Mouse (Mus musculus): Measurements from ENCODE around the gene Mrpl33. TPM values are rescaled to one million over a fixed set of nuclear protein-coding genes. Genes with fewer than 3 reads are reported as not detected.

The Mrpl33 gene
- polyA plus RNA-seq, 2 experiments, result 138 to 312 TPM

- 0 out of 2 replicates have a peak overlapping the region, but pooled peaks have one; percentile 10 for H3K4me2 ChIP-seq (replicated peaks; ENCODE audit: low read depth, low read length, severe bottlenecking)
- TF ChIP-seq POLR2A (IDR thresholded peaks at IDR 0.05; ENCODE audit: borderline replicate concordance, extremely low read depth, insufficient read depth, insufficient read length), result no peak
- H3K27me3 ChIP-seq (ENCODE audit: control insufficient read depth, insufficient read depth, low read length), result no peaks in the 10 kb centered on the region
- no peak overlapping the region for H3K4me3 ChIP-seq (replicated peaks; ENCODE audit: low read length)
- ATAC-seq (ENCODE audit: low FRiP score, low read depth), result 0 out of 2 replicates have a peak, but pooled peaks have one; percentile 9
- peaks cover 34% of the 10 kb centered on the region for H3K36me3 ChIP-seq (ENCODE audit: control insufficient read depth, insufficient read depth, low read length)
- no peak for DNase-seq (ENCODE audit: low spot score)
- 0 out of 2 replicates have a peak overlapping the region, but pooled peaks have one; percentile 5 for H3K9ac ChIP-seq (ENCODE audit: low read depth, low read length, severe bottlenecking)
- no peaks in the 10 kb centered on the region for H3K9me3 ChIP-seq (ENCODE audit: control insufficient read depth, low read length)
- 35% methylated on average over 7 of the region's 7 CpGs for WGBS
- H3K4me1 ChIP-seq (ENCODE audit: control insufficient read depth, insufficient read depth, low read length), result 0 out of 2 replicates have a peak, but pooled peaks cover 3% of the 10 kb centered on the region
- H3K27ac ChIP-seq (replicated peaks; ENCODE audit: low read depth, low read length), result 0 out of 2 replicates have a peak overlapping the region, but pooled peaks have one; percentile 33
Observed at GRCm38 (mm10) chr5:31563905-31564304, 32.8 kb upstream of the Mrpl33 start.

DNA sequence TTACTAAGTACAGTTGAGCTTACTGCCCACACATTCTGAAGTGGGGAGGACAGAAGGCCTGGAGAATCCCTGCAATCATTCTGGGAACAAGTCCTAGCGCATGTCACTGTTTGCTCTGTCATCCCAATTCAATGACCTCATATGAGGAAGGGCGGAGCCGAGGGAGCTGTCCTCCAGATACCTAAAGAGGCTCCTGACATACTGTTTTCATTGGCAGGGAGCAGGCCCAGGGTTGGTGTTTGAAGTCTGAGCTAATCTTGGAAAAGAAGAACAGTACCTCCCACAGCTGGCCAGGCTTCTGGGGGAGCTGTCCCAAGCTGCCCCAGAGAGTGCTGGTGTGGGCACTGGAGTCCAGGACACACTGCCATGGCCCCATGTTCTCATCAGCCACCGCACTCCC is 31.8 kb upstream of the Mrpl33 start:
- Histone ChIP-seq H3K4me2 (replicated peaks; ENCODE audit: low read depth, low read length, severe bottlenecking) (no peak overlapping the region), H3K27ac (replicated peaks; ENCODE audit: low read depth, low read length) (no peak overlapping the region), H3K9ac (ENCODE audit: low read depth, low read length, severe bottlenecking) (no peak overlapping the region), H3K27me3 (ENCODE audit: control insufficient read depth, insufficient read depth, low read length) (no peaks in the 10 kb centered on the region), H3K36me3 (ENCODE audit: control insufficient read depth, insufficient read depth, low read length) (peaks cover 25% of the 10 kb centered on the region), H3K4me3 (replicated peaks; ENCODE audit: low read length) (no peak overlapping the region), H3K4me1 (ENCODE audit: control insufficient read depth, insufficient read depth, low read length) (0 out of 2 replicates have a peak, but pooled peaks cover 3% of the 10 kb centered on the region), H3K9me3 (ENCODE audit: control insufficient read depth, low read length) (no peaks in the 10 kb centered on the region)
- DNase-seq (ENCODE audit: low spot score), result no peak
- WGBS, result 83% methylated on average over 4 of the region's 4 CpGs
- no peak for ATAC-seq (ENCODE audit: low FRiP score, low read depth)
- no peak for TF ChIP-seq POLR2A (IDR thresholded peaks at IDR 0.05; ENCODE audit: borderline replicate concordance, extremely low read depth, insufficient read depth, insufficient read length)

DNA sequence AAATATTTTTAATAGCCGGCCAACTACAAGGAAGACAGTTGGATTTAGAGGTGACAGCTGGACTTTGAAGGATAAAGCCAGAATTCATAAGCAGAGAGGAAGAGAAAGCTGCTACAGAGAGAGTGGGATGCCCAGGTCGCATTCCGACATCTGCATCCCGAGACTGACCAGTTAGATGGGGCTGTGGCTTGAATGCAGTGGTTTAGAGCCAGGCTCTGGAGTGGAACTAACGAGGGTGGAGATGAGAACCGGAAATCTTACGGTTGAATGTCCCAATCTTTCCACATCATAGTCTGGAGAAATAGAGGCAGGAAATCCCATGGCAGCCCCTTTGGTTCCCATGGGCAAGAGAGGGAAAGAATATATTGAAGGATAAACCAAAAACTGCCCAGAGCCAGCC is 30.7 kb upstream of the Mrpl33 start:
- Histone ChIP-seq H3K4me2 (replicated peaks; ENCODE audit: low read depth, low read length, severe bottlenecking) (no peak overlapping the region), H3K27me3 (ENCODE audit: control insufficient read depth, insufficient read depth, low read length) (no peaks in the 10 kb centered on the region), H3K4me1 (ENCODE audit: control insufficient read depth, insufficient read depth, low read length) (peaks cover 8% of the 10 kb centered on the region; the same call in 1 of the 2 replicates), H3K27ac (replicated peaks; ENCODE audit: low read depth, low read length) (no peak overlapping the region), H3K9me3 (ENCODE audit: control insufficient read depth, low read length) (no peaks in the 10 kb centered on the region), H3K4me3 (replicated peaks; ENCODE audit: low read length) (no peak overlapping the region), H3K36me3 (ENCODE audit: control insufficient read depth, insufficient read depth, low read length) (peaks cover 18% of the 10 kb centered on the region), H3K9ac (ENCODE audit: low read depth, low read length, severe bottlenecking) (no peak overlapping the region)
- TF ChIP-seq POLR2A (IDR thresholded peaks at IDR 0.05; ENCODE audit: borderline replicate concordance, extremely low read depth, insufficient read depth, insufficient read length), result no peak
- 83% methylated on average over 7 of the region's 7 CpGs for WGBS
- ATAC-seq (ENCODE audit: low FRiP score, low read depth), result no peak
- no peak for DNase-seq (ENCODE audit: low spot score)

GRCm38 (mm10) chr5:31566457-31566856 is 30.3 kb upstream of the Mrpl33 start:
- no peak overlapping the region for H3K4me2 ChIP-seq (replicated peaks; ENCODE audit: low read depth, low read length, severe bottlenecking)
- H3K4me1 ChIP-seq (ENCODE audit: control insufficient read depth, insufficient read depth, low read length), result peaks cover 13% of the 10 kb centered on the region; the same call in 1 of the 2 replicates
- H3K36me3 ChIP-seq (ENCODE audit: control insufficient read depth, insufficient read depth, low read length), result peaks cover 16% of the 10 kb centered on the region
- WGBS, result 70% methylated on average over 3 of the region's 3 CpGs
- H3K4me3 ChIP-seq (replicated peaks; ENCODE audit: low read length), result no peak overlapping the region
- no peaks in the 10 kb centered on the region for H3K27me3 ChIP-seq (ENCODE audit: control insufficient read depth, insufficient read depth, low read length)
- H3K27ac ChIP-seq (replicated peaks; ENCODE audit: low read depth, low read length), result no peak overlapping the region
- DNase-seq (ENCODE audit: low spot score) (no peak), ATAC-seq (ENCODE audit: low FRiP score, low read depth) (no peak)
- no peak for TF ChIP-seq POLR2A (IDR thresholded peaks at IDR 0.05; ENCODE audit: borderline replicate concordance, extremely low read depth, insufficient read depth, insufficient read length)
- no peak overlapping the region for H3K9ac ChIP-seq (ENCODE audit: low read depth, low read length, severe bottlenecking)
- no peaks in the 10 kb centered on the region for H3K9me3 ChIP-seq (ENCODE audit: control insufficient read depth, low read length)

DNA sequence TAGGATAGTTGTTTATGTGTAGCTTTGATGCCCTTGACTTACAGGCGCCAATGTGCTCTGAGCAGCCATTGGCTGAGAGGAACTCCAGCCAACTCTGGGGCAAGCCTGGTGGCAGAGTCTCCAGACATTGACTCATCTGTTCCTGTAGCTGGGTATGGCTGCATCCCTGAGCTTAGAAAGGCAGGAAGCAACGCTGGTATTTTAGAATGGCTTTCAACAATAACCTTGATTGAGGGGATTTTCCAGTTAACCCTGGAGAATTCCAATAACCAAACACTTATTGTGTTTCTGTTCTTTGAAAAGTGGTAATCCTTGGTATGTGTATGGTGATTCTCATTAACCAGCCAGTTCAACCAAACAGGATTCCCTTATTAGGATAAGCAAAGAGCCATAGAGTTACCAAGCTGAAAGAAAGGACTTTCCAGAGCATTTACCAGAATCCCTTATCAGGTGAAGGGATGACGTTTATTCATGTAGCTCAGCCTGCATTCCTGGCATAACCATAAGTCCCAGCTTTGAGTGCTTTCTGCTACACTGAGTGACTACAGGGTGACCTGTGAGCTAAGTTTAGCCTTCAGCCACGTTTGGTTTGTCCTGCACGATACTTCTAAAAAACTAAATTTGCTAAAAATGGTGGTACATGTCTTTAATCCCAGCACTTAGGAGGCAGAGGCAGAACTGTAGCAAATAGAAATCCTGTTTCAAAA is 28.6 kb upstream of the Mrpl33 start:
- no peak overlapping the region for H3K27ac ChIP-seq (replicated peaks; ENCODE audit: low read depth, low read length)
- peaks cover 6% of the 10 kb centered on the region; the same call in 1 of the 2 replicates for H3K36me3 ChIP-seq (ENCODE audit: control insufficient read depth, insufficient read depth, low read length)
- no peak for TF ChIP-seq POLR2A (IDR thresholded peaks at IDR 0.05; ENCODE audit: borderline replicate concordance, extremely low read depth, insufficient read depth, insufficient read length)
- no peak overlapping the region for H3K4me3 ChIP-seq (replicated peaks; ENCODE audit: low read length)
- WGBS, result 80% methylated on average over 5 of the region's 5 CpGs
- ATAC-seq (ENCODE audit: low FRiP score, low read depth) (no peak), DNase-seq (ENCODE audit: low spot score) (no peak)
- H3K9ac ChIP-seq (ENCODE audit: low read depth, low read length, severe bottlenecking), result no peak overlapping the region
- H3K9me3 ChIP-seq (ENCODE audit: control insufficient read depth, low read length), result no peaks in the 10 kb centered on the region
- no peak overlapping the region for H3K4me2 ChIP-seq (replicated peaks; ENCODE audit: low read depth, low read length, severe bottlenecking)
- no peaks in the 10 kb centered on the region for H3K27me3 ChIP-seq (ENCODE audit: control insufficient read depth, insufficient read depth, low read length)
- peaks cover 14% of the 10 kb centered on the region; the same call in 1 of the 2 replicates for H3K4me1 ChIP-seq (ENCODE audit: control insufficient read depth, insufficient read depth, low read length)
